Mouse (Mus musculus): ENCODE measurements around the gene Serpina12.

Serpina12 gene

GRCm38 (mm10) chr12:104044343-104044742, at the start of gene Serpina12:
TSS of gene Serpina12 (minus strand) at chr12:104044443.
- peak; percentile 83 for DNase-seq

- no peak for DNase-seq
Observed at GRCm38 (mm10) chr12:104091303-104091702, 47.1 kb upstream of the Serpina12 start.

- no peak for DNase-seq
Observed at GRCm38 (mm10) chr12:104090119-104090518, 45.9 kb upstream of the Serpina12 start.

- no peak for DNase-seq
Observed at GRCm38 (mm10) chr12:104072286-104072685, 28.0 kb upstream of the Serpina12 start.

GRCm38 (mm10) chr12:104071708-104072107, 27.5 kb upstream of the Serpina12 start:
- no peak for DNase-seq

- peak; percentile 93 for DNase-seq
Observed at GRCm38 (mm10) chr12:104069620-104070019, 25.4 kb upstream of the Serpina12 start.

- DNase-seq, result peak; percentile 95
Observed at GRCm38 (mm10) chr12:104067549-104067948, 23.3 kb upstream of the Serpina12 start.

GRCm38 (mm10) chr12:104066241-104066640, 22.0 kb upstream of the Serpina12 start:
- DNase-seq, result peak; percentile 91

GRCm38 (mm10) chr12:104064996-104065395, 20.8 kb upstream of the Serpina12 start:
- DNase-seq, result no peak

GRCm38 (mm10) chr12:104064532-104064931, 20.3 kb upstream of the Serpina12 start:
- DNase-seq, result no peak

GRCm38 (mm10) chr12:104061862-104062261, 17.6 kb upstream of the Serpina12 start:
- no peak for DNase-seq

- DNase-seq, result no peak
Observed at GRCm38 (mm10) chr12:104060126-104060525, 15.9 kb upstream of the Serpina12 start.

GRCm38 (mm10) chr12:104057531-104057930, 13.3 kb upstream of the Serpina12 start:
- DNase-seq, result no peak

- no peak for DNase-seq
Observed at GRCm38 (mm10) chr12:104057050-104057449, 12.8 kb upstream of the Serpina12 start.

GRCm38 (mm10) chr12:104055755-104056154, 11.5 kb upstream of the Serpina12 start:
- DNase-seq, result peak; percentile 94

- DNase-seq, result no peak
Observed at GRCm38 (mm10) chr12:104053995-104054394, 9.8 kb upstream of the Serpina12 start.

GRCm38 (mm10) chr12:104045713-104046112, 1.5 kb upstream of the Serpina12 start:
- DNase-seq, result peak; percentile 74

GRCm38 (mm10) chr12:104042753-104043152, 1.5 kb downstream of the Serpina12 start:
- no peak for DNase-seq

GRCm38 (mm10) chr12:104041401-104041800, 2.8 kb downstream of the Serpina12 start:
- peak; percentile 98 for DNase-seq

- DNase-seq, result peak; percentile 75
Observed at GRCm38 (mm10) chr12:104038181-104038580, 6.1 kb downstream of the Serpina12 start.

- no peak for DNase-seq
Observed at GRCm38 (mm10) chr12:104033752-104034151, 10.5 kb downstream of the Serpina12 start.

- peak; percentile 88 for DNase-seq
Observed at GRCm38 (mm10) chr12:104029986-104030385, 14.3 kb downstream of the Serpina12 start.

GRCm38 (mm10) chr12:104015280-104015679, 29.0 kb downstream of the Serpina12 start:
- DNase-seq, result no peak

- no peak for DNase-seq
Observed at GRCm38 (mm10) chr12:104013620-104014019, 30.6 kb downstream of the Serpina12 start, which contains the start of gene Serpina9. TSS of gene Serpina9 (minus strand) at chr12:104013755.

- no peak for DNase-seq
Observed at GRCm38 (mm10) chr12:104004689-104005088, 39.6 kb downstream of the Serpina12 start.

- no peak for DNase-seq
Observed at GRCm38 (mm10) chr12:104003238-104003612, 41.0 kb downstream of the Serpina12 start.

All from heart, adult 11 months (tissue).